Mouse (Mus musculus) lung, embryonic 16.5 days (tissue): ENCODE measurements around the gene Angel2. TPM values are rescaled to one million over a fixed set of nuclear protein-coding genes. Genes with fewer than 3 reads are reported as not detected.
A peak's percentile ranks its signal among the peaks of the same experiment; 100 is the strongest.

Source experiments
- ATAC-seq: fragments of 200-750 bp; cut with Nextera tagmentation; 2 replicates; pipeline ENCODE4 v1.8.0; 2017; ENCODE audit warnings: low read depth, mild to moderate bottlenecking, moderate library complexity
- H3K27ac ChIP-seq: fragments of 300-500 bp; sonication (generic); 2 replicates; pipeline ENCODE4 v1.5.1; 2014; ENCODE audit warnings: mild to moderate bottlenecking, control low read depth, low read length
- H3K27me3 ChIP-seq: fragments of 300-500 bp; sonication (generic); 2 replicates; pipeline ENCODE4 v1.6.1; 2014; ENCODE audit warnings: low read depth, low read length, mixed read lengths; ENCODE audit not compliant: control insufficient read depth, insufficient read depth
- H3K36me3 ChIP-seq: fragments of 300-500 bp; sonication (generic); 2 replicates; pipeline ENCODE4 v1.6.1; 2014; ENCODE audit warnings: low read length; ENCODE audit not compliant: control insufficient read depth, insufficient read depth
- H3K4me1 ChIP-seq: fragments of 300-500 bp; sonication (generic); replicated peaks from 2 replicates; pipeline ENCODE4 v1.6.1; 2014; ENCODE audit warnings: low read length, mixed read lengths; ENCODE audit not compliant: control insufficient read depth, insufficient read depth
- H3K4me2 ChIP-seq: fragments of 300-500 bp; sonication (generic); 2 replicates; pipeline ENCODE4 v1.6.1; 2014; ENCODE audit warnings: low read depth, low read length, control low read depth
- H3K4me3 ChIP-seq: fragments of 300-500 bp; sonication (generic); 2 replicates; pipeline ENCODE4 v1.5.1; 2014; ENCODE audit warnings: mild to moderate bottlenecking, low read length, control low read depth
- H3K9ac ChIP-seq: fragments of 300-500 bp; sonication (generic); 2 replicates; pipeline ENCODE4 v1.6.1; 2014; ENCODE audit warnings: low read length, control low read depth
- H3K9me3 ChIP-seq: fragments of 300-500 bp; sonication (generic); 2 replicates; pipeline ENCODE4 v1.6.1; 2016; ENCODE audit warnings: low read length; ENCODE audit not compliant: control insufficient read depth
- WGBS: fragments of 180-500 bp; shearing (Covaris S2); extraction: QIAGEN DNeasy Blood & Tissue Kit; methylation state at CpG from one replicate; pipeline ENCODE4 v1.1.7; 2014; 5-methylcytosine and 5-hydroxymethylcytosine counted together
- polyA plus RNA-seq: library from polyadenylated mRNA; unstranded; fragments of >200 nt; fragmentation: Nextera tagmentation; extraction: Ambion mirVana; gene quantifications from 2 replicates; pipeline ENCODE4 v1.2.1, GENCODE M21; 2015

Angel2 gene
- polyA plus RNA-seq, 1 experiment from 2014 or later = 40.5 TPM

DNA sequence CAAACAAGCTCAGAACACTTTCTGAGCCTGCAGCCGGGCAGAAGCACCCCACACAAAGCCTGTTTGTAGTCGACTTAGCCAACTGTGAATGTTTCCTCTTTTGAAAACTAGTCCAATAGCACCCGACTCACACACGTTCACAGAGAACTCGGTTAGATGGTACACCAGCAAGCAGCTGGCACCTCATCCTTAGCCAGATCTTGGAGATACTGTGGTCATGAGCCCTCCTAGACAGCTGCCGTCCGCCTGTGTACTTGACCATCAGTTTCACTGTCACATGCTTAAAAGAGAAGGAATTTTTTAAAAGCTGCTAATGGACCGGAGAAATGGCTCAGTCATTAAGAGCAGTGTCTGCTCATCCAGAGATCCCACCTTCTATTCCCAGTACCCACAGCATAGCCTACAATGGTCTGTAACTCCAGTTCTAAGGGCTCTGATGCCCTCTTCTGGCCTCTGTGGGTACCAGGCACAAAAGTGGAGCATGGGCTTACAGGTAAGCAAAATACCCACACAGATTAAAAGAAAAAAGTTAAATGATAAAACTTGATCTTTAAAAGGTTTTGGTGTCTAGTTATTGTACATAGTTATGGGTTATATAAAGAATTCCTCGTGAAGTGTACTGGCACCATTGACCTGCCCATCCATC lies 64.6 kb downstream of the Angel2 start:
- WGBS = 74% methylated on average over 9 of the region's 9 CpGs
- Histone ChIP-seq H3K27me3 (no peaks in the 10 kb centered on the region), H3K4me3 (no peak overlapping the region), H3K9ac (no peak overlapping the region), H3K9me3 (no peaks in the 10 kb centered on the region), H3K4me1 (no peaks in the 10 kb centered on the region), H3K4me2 (no peak overlapping the region), H3K36me3 (no peaks in the 10 kb centered on the region), H3K27ac (no peak overlapping the region)
- no peak for ATAC-seq

DNA sequence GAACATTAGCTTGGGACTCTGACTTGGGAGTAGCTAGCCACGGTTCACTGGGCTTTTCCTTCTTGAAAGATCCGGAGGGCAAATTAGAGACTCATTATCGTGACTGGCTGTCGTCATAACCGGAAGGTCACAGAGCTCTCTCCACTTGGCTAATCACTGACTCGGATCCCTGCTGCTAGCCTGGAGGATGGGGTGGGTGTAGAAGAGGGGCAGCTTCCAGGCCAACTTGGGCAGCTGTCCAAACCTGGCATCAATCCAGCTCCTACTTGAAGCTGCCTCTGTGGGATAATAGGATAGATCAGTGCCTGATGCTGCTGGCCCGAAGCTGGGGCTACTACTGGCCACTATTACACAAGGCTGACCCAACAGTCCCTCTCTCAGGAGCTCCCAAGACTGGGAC lies 70.6 kb downstream of the Angel2 start:
- peaks cover 3% of the 10 kb centered on the region; the same call in 1 of the 2 replicates for H3K4me1 ChIP-seq
- H3K27ac ChIP-seq = no peak overlapping the region
- no peaks in the 10 kb centered on the region for H3K27me3 ChIP-seq
- 0 out of 2 replicates have a peak, but pooled peaks cover 3% of the 10 kb centered on the region for H3K9me3 ChIP-seq
- H3K36me3 ChIP-seq = no peaks in the 10 kb centered on the region
- WGBS = 38% methylated on average over 7 of the region's 7 CpGs
- H3K4me3 ChIP-seq = no peak overlapping the region
- peak; percentile 54; the same call in 1 of the 2 replicates for ATAC-seq
- no peak overlapping the region for H3K9ac ChIP-seq
- H3K4me2 ChIP-seq = no peak overlapping the region

DNA sequence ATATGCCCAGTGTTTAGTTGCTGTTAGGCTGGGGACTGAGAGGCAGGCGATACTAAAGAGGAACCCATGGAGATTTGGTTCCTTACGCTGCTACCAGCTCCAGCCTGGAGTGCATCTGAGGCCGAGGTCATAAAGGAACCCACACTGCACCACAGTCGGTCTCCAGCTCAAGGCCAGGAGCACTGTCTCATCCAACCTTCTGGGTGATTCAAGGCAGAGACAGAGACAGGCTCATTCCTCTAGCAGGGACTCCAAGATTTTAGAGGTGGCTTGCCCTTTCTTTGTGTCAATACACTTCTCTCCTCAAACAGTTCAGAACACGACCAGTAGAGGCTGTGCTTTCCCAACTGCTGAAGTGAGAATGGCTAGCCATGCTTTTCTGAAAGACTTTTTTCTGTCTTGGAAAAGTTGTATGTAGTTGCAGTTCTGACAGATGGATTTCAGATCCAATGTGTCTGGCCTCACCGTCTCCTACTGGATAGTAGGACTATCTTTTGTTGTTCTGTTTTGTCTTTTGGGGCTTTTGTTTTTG lies 71.5 kb downstream of the Angel2 start:
- Histone ChIP-seq H3K36me3 (no peaks in the 10 kb centered on the region), H3K9me3 (0 out of 2 replicates have a peak, but pooled peaks cover 3% of the 10 kb centered on the region), H3K4me2 (no peak overlapping the region), H3K4me1 (peaks cover 3% of the 10 kb centered on the region; the same call in 1 of the 2 replicates), H3K9ac (no peak overlapping the region), H3K27ac (no peak overlapping the region), H3K4me3 (no peak overlapping the region), H3K27me3 (no peaks in the 10 kb centered on the region)
- ATAC-seq = no peak
- 73% methylated on average over 6 of the region's 6 CpGs for WGBS

Other genes with a start within 250 kb of the Angel2 start
- 15.5 and 16.4 TPM in 2 replicates for gene Rps6kc1, start 13.3 kb upstream of the Angel2 start, polyA plus RNA-seq
- gene Vash2, start 54.2 kb downstream of the Angel2 start, polyA plus RNA-seq = 15.2 and 17.7 TPM in 2 replicates
- 3.6 and 4.6 TPM in 2 replicates for gene Flvcr1, start 101.0 kb downstream of the Angel2 start, polyA plus RNA-seq
- gene Spata45, start 111.5 kb downstream of the Angel2 start, polyA plus RNA-seq = not detected in 2 replicates
- 15.6 and 17.1 TPM in 2 replicates for gene Tatdn3, start 137.8 kb downstream of the Angel2 start, polyA plus RNA-seq
- gene Nsl1, start 137.9 kb downstream of the Angel2 start, polyA plus RNA-seq = 23.9 and 24.0 TPM in 2 replicates
- gene Batf3, start 172.7 kb downstream of the Angel2 start, polyA plus RNA-seq = 5.2 and 6.4 TPM in 2 replicates
- gene Fam71a, start 239.7 kb downstream of the Angel2 start, polyA plus RNA-seq = not detected in 2 replicates